Mouse (Mus musculus) heart, embryonic 11.5 days (tissue): ENCODE measurements at regions not wholly inside any gene's neighbourhood (a gene's known extent, or its start where the extent isn't known, plus 50 kb on each side); places are given as distances from the start of the nearest gene placed in this dataset.

Experiments used
- ATAC-seq: fragments of 200-750 bp; cut with Nextera tagmentation; replicated peaks from 2 replicates; pipeline ENCODE4 v1.8.0; 2017; ENCODE audit warnings: moderate library complexity; ENCODE audit not compliant: insufficient number of reproducible peaks, low FRiP score, low TSS enrichment
- H3K27ac ChIP-seq: fragments of 300-500 bp; sonication (generic); 2 replicates; pipeline ENCODE4 v1.5.1; 2014; ENCODE audit warnings: mild to moderate bottlenecking, low read depth, low read length
- H3K27me3 ChIP-seq: fragments of 300-500 bp; sonication (generic); 2 replicates; pipeline ENCODE4 v1.6.1; 2014; ENCODE audit warnings: mild to moderate bottlenecking, low read length, mixed read lengths; ENCODE audit not compliant: control insufficient read depth, insufficient read depth
- H3K36me3 ChIP-seq: fragments of 300-500 bp; sonication (generic); 2 replicates; pipeline ENCODE4 v1.6.1; 2014; ENCODE audit warnings: mild to moderate bottlenecking, low read length, moderate library complexity, mixed read lengths; ENCODE audit not compliant: control insufficient read depth, insufficient read depth
- H3K4me1 ChIP-seq: fragments of 300-500 bp; sonication (generic); 2 replicates; pipeline ENCODE4 v1.6.1; 2014; ENCODE audit warnings: low read length; ENCODE audit not compliant: control insufficient read depth, insufficient read depth
- H3K4me2 ChIP-seq: fragments of 300-500 bp; sonication (generic); 2 replicates; pipeline ENCODE4 v1.6.1; 2014; ENCODE audit warnings: mild to moderate bottlenecking, moderate library complexity
- H3K4me3 ChIP-seq: fragments of 300-500 bp; sonication (generic); 2 replicates; pipeline ENCODE4 v1.5.1; 2014; ENCODE audit warnings: low read depth, low read length
- H3K9ac ChIP-seq: fragments of 300-500 bp; sonication (generic); 2 replicates; pipeline ENCODE4 v1.6.1; 2014; ENCODE audit warnings: mild to moderate bottlenecking, low read depth, low read length, moderate library complexity
- H3K9me3 ChIP-seq: fragments of 300-500 bp; sonication (generic); replicated peaks from 2 replicates; pipeline ENCODE4 v1.6.1; 2016; ENCODE audit warnings: low read length; ENCODE audit not compliant: control insufficient read depth
- WGBS: fragments of 180-500 bp; shearing (Covaris S2); extraction: QIAGEN DNeasy Blood & Tissue Kit; methylation state at CpG from one replicate; pipeline ENCODE4 v1.1.7; 2014; ENCODE audit not compliant: insufficient replicate concordance; 5-methylcytosine and 5-hydroxymethylcytosine counted together

DNA sequence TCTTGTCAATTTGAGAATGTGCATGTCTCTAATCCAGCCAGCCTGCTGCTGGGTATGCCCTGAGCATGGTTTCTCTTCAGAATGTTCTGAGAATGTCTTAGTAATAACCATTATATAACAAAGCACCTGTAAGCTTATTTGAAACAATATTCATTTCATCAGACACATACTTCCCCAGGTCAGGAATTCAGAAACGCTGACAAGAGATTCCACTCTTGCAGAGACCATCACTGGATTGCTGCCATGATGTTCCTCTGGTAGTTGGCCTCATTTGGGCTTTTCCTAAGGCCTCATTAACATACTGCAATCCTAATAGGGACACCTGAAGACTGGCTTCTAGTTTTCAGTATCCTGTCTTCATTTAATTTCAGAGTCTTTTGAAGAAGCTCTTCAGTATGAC is 642.5 kb upstream of the Adamts5 start:
- Histone ChIP-seq H3K4me1 (no peaks in the 10 kb centered on the region), H3K9me3 (no peaks in the 10 kb centered on the region), H3K4me2 (no peak overlapping the region), H3K4me3 (no peak overlapping the region), H3K36me3 (no peaks in the 10 kb centered on the region), H3K27ac (no peak overlapping the region), H3K9ac (no peak overlapping the region), H3K27me3 (no peaks in the 10 kb centered on the region)
- no peak for ATAC-seq
- WGBS = 74% methylated on average over 1 of the region's 1 CpGs

DNA sequence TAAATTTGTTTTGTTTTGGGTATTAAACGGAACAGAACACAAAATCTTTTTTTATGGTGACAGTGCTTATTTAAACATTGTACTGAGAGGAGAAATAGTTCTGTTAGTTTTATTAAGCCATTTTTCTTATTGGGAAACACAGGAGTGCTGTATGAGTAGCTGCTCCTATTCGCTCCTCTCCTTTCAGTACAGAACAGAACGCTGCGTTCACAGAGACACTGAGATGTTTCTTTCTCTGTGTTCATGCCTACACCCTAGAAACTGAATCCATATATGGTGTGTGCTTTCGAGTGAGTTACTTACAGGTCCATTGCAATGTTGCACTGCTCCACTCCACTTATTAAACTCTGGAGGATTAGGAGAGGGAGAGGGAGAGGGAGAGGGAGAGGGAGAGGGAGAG is 634.9 kb upstream of the Adamts5 start:
- H3K4me1 ChIP-seq = no peaks in the 10 kb centered on the region
- no peaks in the 10 kb centered on the region for H3K9me3 ChIP-seq
- 63% methylated on average over 5 of the region's 5 CpGs for WGBS
- H3K36me3 ChIP-seq = no peaks in the 10 kb centered on the region
- no peaks in the 10 kb centered on the region for H3K27me3 ChIP-seq
- H3K4me3 ChIP-seq = no peak overlapping the region
- H3K27ac ChIP-seq = no peak overlapping the region
- no peak overlapping the region for H3K4me2 ChIP-seq
- ATAC-seq = no peak
- H3K9ac ChIP-seq = no peak overlapping the region

DNA sequence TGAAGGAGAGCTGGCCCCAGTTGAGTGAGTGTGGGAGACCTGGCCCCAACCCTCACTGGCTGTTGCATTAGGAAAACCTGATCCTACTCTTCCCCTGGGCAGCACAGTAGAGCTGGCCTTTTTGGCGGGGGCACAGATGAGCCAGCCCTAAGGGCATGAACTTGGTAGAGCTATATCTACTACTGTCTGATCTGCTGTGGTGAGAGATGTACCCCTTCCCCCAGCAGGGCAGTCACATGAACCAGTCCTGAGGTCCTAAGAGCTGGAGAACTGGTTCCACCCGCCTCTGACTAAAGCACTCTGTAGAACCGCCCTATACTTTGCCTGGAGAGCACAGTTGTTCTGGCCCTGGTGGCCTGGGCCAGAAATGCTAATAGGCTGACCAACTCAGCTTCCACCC is 622.5 kb upstream of the Adamts5 start:
- Histone ChIP-seq H3K27ac (no peak overlapping the region), H3K36me3 (no peaks in the 10 kb centered on the region), H3K9ac (no peak overlapping the region), H3K4me2 (no peak overlapping the region), H3K9me3 (no peaks in the 10 kb centered on the region), H3K4me3 (no peak overlapping the region), H3K4me1 (no peaks in the 10 kb centered on the region), H3K27me3 (no peaks in the 10 kb centered on the region)
- ATAC-seq = no peak
- WGBS = 86% methylated on average over 3 of the region's 3 CpGs

DNA sequence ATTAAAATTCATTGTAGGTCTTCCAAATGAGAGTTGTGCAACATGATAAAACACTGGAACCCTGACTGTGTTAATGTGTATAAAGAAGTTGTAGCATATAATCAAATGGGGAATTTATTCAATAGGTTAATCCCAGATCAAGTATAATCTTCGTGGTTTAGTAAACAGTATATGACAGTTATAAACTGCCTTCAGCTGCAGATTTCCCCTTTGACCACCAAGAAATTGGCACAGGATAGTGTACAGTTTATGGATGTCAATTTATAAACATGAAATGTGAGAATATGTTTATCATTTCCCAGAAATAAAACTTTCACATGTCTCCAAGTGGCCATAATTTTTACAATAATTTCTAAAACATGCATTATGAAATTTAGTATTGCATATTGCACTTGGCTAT is 615.3 kb upstream of the Adamts5 start:
- WGBS = 52% methylated on average over 1 of the region's 1 CpGs
- Histone ChIP-seq H3K9ac (no peak overlapping the region), H3K36me3 (no peaks in the 10 kb centered on the region), H3K4me3 (no peak overlapping the region), H3K4me2 (no peak overlapping the region), H3K27ac (no peak overlapping the region), H3K4me1 (no peaks in the 10 kb centered on the region), H3K27me3 (no peaks in the 10 kb centered on the region), H3K9me3 (no peaks in the 10 kb centered on the region)
- ATAC-seq = no peak

DNA sequence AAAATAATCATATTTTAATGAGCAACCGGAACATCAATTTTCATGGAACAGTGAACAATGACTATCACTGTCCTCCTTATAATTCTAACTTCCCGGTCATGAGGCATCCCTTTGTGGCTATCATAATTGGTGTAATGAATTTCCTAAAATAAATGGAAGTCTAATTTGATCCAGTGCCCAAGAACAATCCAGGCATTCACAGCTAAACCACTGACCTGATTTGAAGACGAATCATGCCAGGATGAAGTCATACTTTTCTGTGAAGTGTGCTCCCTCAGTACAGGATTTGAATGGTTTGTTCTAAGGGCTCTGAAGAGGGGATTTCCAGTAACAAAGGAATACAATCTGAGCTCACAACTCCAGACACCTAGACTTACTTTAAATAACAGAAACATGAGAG is 614.5 kb upstream of the Adamts5 start:
- Histone ChIP-seq H3K4me3 (no peak overlapping the region), H3K36me3 (no peaks in the 10 kb centered on the region), H3K27me3 (no peaks in the 10 kb centered on the region), H3K4me1 (no peaks in the 10 kb centered on the region), H3K9me3 (no peaks in the 10 kb centered on the region), H3K4me2 (no peak overlapping the region), H3K9ac (no peak overlapping the region), H3K27ac (no peak overlapping the region)
- WGBS = 63% methylated on average over 3 of the region's 3 CpGs
- no peak for ATAC-seq

DNA sequence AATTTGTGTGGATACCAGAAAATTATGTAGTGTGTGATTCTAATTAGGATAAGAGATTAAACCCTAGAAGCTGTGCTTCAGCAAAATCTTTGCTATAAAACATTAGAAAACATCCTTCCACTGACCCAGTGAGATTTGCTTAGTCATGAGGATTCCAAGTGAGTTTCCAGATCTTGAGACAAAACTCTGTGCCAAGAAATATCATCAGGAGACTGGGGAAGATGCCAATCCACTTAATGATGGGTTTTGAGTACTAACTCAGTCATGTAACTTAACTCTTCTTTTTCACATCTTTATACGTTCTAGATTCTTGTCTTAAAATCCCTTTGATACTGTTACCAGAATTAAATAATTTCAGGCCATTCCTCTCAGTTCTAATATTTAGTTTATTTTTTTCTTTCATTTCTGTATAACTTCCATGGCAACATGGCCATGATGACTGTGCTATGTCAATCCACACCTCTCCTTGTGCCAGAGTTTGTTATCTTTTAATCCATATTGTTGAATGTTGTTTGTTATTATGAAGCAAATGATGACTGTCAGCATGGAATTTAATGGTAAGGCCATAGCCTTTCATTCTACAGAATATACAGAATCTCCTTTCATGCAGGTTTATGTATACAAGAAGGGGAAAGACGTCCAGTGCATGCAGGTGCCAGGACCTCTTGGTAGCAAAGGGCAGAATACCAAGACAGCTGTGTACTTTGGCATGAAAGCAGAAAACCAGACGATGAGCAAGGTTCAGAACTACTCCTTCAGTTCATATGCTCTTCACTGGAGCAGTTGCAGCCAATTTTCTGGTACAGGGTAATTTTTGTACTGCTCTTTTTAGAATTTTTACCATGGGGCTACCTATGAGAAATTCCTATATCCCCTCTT is 599.7 kb upstream of the Adamts5 start:
- H3K36me3 ChIP-seq = no peaks in the 10 kb centered on the region
- no peak for ATAC-seq
- no peak overlapping the region for H3K4me3 ChIP-seq
- H3K27me3 ChIP-seq = no peaks in the 10 kb centered on the region
- H3K9me3 ChIP-seq = no peaks in the 10 kb centered on the region
- no peak overlapping the region for H3K4me2 ChIP-seq
- H3K27ac ChIP-seq = no peak overlapping the region
- H3K9ac ChIP-seq = no peak overlapping the region
- WGBS = 69% methylated on average over 3 of the region's 3 CpGs
- H3K4me1 ChIP-seq = no peaks in the 10 kb centered on the region

DNA sequence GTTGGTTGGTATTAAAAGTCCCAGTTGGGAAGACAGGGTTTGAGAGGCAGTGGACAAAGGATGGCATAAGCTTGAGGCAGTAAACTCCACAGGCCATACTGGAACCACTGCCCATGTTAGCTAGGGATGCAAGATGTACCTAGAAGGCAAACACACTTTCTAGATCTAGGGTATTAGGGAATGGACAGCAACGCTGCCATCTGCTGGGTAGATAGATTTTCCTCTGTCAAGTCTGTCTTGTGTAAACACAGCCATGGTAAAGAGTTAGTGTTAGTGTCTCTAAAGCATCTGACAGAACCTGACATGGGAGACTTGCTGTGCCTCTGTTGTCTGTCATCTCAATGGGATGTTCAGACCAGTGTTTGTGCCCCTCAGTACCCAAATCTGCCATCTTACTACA is 573.5 kb upstream of the Adamts5 start:
- 59% methylated on average over 1 of the region's 1 CpGs for WGBS
- Histone ChIP-seq H3K27ac (no peak overlapping the region), H3K9me3 (no peaks in the 10 kb centered on the region), H3K4me1 (no peaks in the 10 kb centered on the region), H3K4me2 (no peak overlapping the region), H3K9ac (no peak overlapping the region), H3K36me3 (no peaks in the 10 kb centered on the region), H3K4me3 (no peak overlapping the region), H3K27me3 (no peaks in the 10 kb centered on the region)
- ATAC-seq = no peak

DNA sequence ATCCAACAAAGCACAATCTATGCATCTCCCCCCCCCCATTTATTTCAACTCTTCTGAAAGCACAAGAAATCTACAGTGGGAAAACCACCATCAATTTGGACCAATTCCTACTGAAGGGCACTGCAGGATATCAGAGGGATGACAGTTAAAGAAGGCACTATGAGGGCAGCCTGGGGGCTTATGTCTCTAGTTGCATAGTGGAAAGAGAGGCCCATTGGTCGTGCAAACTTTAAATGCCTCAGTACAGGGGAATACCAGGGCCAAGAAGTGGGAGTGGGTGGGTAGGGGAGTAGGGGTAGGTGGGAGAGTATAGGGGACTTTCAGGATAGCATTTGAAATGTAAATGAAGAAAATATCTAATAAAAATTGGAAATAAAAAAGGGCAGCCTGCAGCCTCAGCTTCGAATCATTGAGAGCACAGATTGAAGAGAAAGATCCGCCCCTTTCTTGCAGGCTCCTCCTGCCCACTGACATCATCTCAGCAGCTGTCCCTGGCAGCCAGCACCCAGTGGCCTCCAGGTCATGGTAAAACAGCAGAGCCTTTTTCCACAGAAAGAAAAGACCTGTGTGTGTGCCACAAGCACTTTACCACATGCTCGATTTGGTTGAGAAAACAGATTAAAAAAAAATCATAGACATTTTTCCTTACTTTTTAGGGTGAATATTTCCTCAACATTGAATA is 571.6 kb upstream of the Adamts5 start:
- no peak overlapping the region for H3K9ac ChIP-seq
- H3K9me3 ChIP-seq = no peaks in the 10 kb centered on the region
- WGBS = 55% methylated on average over 4 of the region's 4 CpGs
- no peak overlapping the region for H3K27ac ChIP-seq
- no peaks in the 10 kb centered on the region for H3K4me1 ChIP-seq
- ATAC-seq = no peak
- no peaks in the 10 kb centered on the region for H3K36me3 ChIP-seq
- H3K27me3 ChIP-seq = no peaks in the 10 kb centered on the region
- no peak overlapping the region for H3K4me3 ChIP-seq
- no peak overlapping the region for H3K4me2 ChIP-seq

DNA sequence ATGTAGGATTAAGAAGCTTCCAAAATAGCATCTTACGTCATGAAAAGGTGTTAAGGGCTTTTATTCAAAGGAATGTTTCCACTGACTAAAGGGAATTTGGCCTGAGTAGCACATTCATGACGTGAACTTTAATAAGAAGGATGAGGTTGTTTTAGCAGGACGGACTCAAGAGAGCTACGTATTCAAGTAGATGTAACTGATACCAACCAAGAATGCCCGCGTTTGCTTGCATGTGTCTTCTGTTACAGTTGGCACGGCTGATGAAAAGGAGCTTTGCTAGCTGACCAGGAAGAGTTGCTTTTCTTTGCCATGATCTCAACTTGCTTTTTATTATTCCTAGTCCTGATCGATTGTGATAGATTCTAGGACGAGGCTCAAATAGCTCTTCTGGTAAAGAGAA is 559.4 kb upstream of the Adamts5 start:
- H3K4me3 ChIP-seq = no peak overlapping the region
- H3K27me3 ChIP-seq = no peaks in the 10 kb centered on the region
- H3K27ac ChIP-seq = no peak overlapping the region
- no peaks in the 10 kb centered on the region for H3K4me1 ChIP-seq
- H3K4me2 ChIP-seq = no peak overlapping the region
- ATAC-seq = no peak
- no peaks in the 10 kb centered on the region for H3K36me3 ChIP-seq
- H3K9me3 ChIP-seq = no peaks in the 10 kb centered on the region
- 71% methylated on average over 9 of the region's 9 CpGs for WGBS
- no peak overlapping the region for H3K9ac ChIP-seq
